Mouse (Mus musculus) intestine, embryonic 16.5 days (tissue): ENCODE results near the gene Slc41a2. TPM values are rescaled to one million over a fixed set of nuclear protein-coding genes. Genes with fewer than 3 reads are reported as not detected.

ENCODE experiments used
- ATAC-seq: fragments of 200-750 bp; cut with Nextera tagmentation; 2 replicates; pipeline ENCODE4 v1.8.0; 2017; ENCODE audit warnings: moderate TSS enrichment, moderate library complexity
- H3K27ac ChIP-seq: fragments of 300-500 bp; sonication (generic); 2 replicates; pipeline ENCODE4 v1.5.1; 2014; ENCODE audit warnings: mild to moderate bottlenecking, low read length
- H3K27me3 ChIP-seq: fragments of 300-500 bp; sonication (generic); replicated peaks from 2 replicates; pipeline ENCODE4 v1.6.1; 2014; ENCODE audit warnings: low read length, control low read depth, mixed read lengths; ENCODE audit not compliant: control insufficient read depth, insufficient read depth
- H3K36me3 ChIP-seq: fragments of 300-500 bp; sonication (generic); 2 replicates; pipeline ENCODE4 v1.6.1; 2014; ENCODE audit warnings: low read length, control low read depth; ENCODE audit not compliant: control insufficient read depth, insufficient read depth
- H3K4me1 ChIP-seq: fragments of 300-500 bp; sonication (generic); 2 replicates; pipeline ENCODE4 v1.6.1; 2014; ENCODE audit warnings: low read length, control low read depth, mixed read lengths; ENCODE audit not compliant: control insufficient read depth, insufficient read depth
- H3K4me2 ChIP-seq: fragments of 300-500 bp; sonication (generic); 2 replicates; pipeline ENCODE4 v1.6.1; 2014; ENCODE audit warnings: low read depth, low read length, control low read depth
- H3K4me3 ChIP-seq: fragments of 300-500 bp; sonication (generic); 2 replicates; pipeline ENCODE4 v1.5.1; 2014; ENCODE audit warnings: mild to moderate bottlenecking, low read length
- H3K9ac ChIP-seq: fragments of 300-500 bp; sonication (generic); 2 replicates; pipeline ENCODE4 v1.6.1; 2014; ENCODE audit warnings: low read depth, low read length
- H3K9me3 ChIP-seq: fragments of 300-500 bp; sonication (generic); 2 replicates; pipeline ENCODE4 v1.6.1; 2016; ENCODE audit warnings: low read length, control low read depth; ENCODE audit not compliant: control insufficient read depth
- WGBS: fragments of 180-500 bp; shearing (Covaris S2); extraction: QIAGEN DNeasy Blood & Tissue Kit; methylation state at CpG from one replicate; pipeline ENCODE4 v1.1.7; 2014; 5-methylcytosine and 5-hydroxymethylcytosine counted together
- polyA plus RNA-seq: library from polyadenylated mRNA; unstranded; fragments of >200 nt; fragmentation: Nextera tagmentation; extraction: Ambion mirVana; gene quantifications from 2 replicates; pipeline ENCODE4 v1.2.1, GENCODE M21; 2015

The Slc41a2 gene
- polyA plus RNA-seq, 1 experiment from 2014 or later, result 0.71 TPM

GRCm38 (mm10) chr10:83210122-83210521 lies 127.6 kb downstream of the Slc41a2 start:
- Histone ChIP-seq H3K4me3 (no peak overlapping the region), H3K9me3 (no peaks in the 10 kb centered on the region), H3K27ac (no peak overlapping the region), H3K27me3 (no peaks in the 10 kb centered on the region), H3K4me1 (no peaks in the 10 kb centered on the region), H3K36me3 (no peaks in the 10 kb centered on the region), H3K9ac (no peak overlapping the region), H3K4me2 (no peak overlapping the region)
- 67% methylated on average over 16 of the region's 16 CpGs for WGBS
- no peak for ATAC-seq

GRCm38 (mm10) chr10:83209388-83209787 lies 128.3 kb downstream of the Slc41a2 start:
- Histone ChIP-seq H3K4me3 (no peak overlapping the region), H3K9me3 (no peaks in the 10 kb centered on the region), H3K27ac (no peak overlapping the region), H3K4me1 (no peaks in the 10 kb centered on the region), H3K4me2 (no peak overlapping the region), H3K36me3 (no peaks in the 10 kb centered on the region), H3K9ac (no peak overlapping the region), H3K27me3 (no peaks in the 10 kb centered on the region)
- WGBS, result 65% methylated on average over 12 of the region's 12 CpGs
- ATAC-seq, result no peak

DNA sequence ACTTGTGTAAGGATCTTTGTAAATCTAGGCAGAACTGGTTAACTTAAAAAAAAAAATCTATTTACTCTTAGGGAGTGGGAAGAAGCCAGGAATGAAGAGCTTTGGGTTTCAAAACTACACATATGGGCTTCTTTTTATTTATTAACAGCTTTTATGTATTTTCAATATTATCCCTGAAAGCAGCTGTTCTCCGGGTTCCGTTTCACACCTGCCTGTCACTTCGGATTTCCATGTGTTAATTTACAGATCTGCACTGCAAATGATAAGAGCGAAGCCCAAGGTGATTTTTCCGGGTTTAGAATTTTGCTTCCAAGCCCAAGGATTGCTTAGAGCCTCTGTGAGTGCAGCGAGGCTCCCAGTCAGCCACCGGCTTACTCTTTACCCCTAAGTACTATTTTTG lies 129.2 kb downstream of the Slc41a2 start:
- Histone ChIP-seq H3K9ac (no peak overlapping the region), H3K27me3 (no peaks in the 10 kb centered on the region), H3K27ac (no peak overlapping the region), H3K4me3 (no peak overlapping the region), H3K4me1 (no peaks in the 10 kb centered on the region), H3K36me3 (no peaks in the 10 kb centered on the region), H3K4me2 (no peak overlapping the region), H3K9me3 (no peaks in the 10 kb centered on the region)
- no peak for ATAC-seq
- WGBS, result 80% methylated on average over 7 of the region's 7 CpGs

GRCm38 (mm10) chr10:83202906-83203702 lies 134.6 kb downstream of the Slc41a2 start:
- Histone ChIP-seq H3K4me2 (no peak overlapping the region), H3K4me3 (no peak overlapping the region), H3K36me3 (no peaks in the 10 kb centered on the region), H3K27ac (no peak overlapping the region), H3K27me3 (no peaks in the 10 kb centered on the region), H3K9me3 (no peaks in the 10 kb centered on the region), H3K4me1 (no peaks in the 10 kb centered on the region), H3K9ac (no peak overlapping the region)
- no peak for ATAC-seq
- WGBS, result 85% methylated on average over 14 of the region's 14 CpGs

DNA sequence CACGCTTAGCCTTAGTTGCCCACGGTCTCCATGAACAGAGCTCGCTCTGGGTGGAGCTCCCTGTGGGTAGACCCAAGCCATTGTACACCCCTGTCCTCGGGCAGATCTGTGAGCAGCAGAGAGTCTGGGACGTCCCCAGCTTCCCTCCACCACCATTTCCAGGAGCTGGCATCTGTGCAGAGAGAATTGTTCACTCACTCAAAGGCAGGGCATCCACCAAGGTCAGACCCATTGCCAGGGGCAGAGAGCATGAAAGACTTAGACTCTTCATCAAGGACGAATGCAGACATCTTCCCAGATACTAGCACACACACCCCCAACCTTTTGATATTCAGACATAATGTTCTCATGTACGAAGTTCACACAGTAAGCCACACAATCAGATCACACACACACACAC lies 136.2 kb downstream of the Slc41a2 start:
- no peaks in the 10 kb centered on the region for H3K27me3 ChIP-seq
- H3K9ac ChIP-seq, result no peak overlapping the region
- 89% methylated on average over 7 of the region's 7 CpGs for WGBS
- H3K36me3 ChIP-seq, result no peaks in the 10 kb centered on the region
- no peaks in the 10 kb centered on the region for H3K4me1 ChIP-seq
- no peak overlapping the region for H3K4me3 ChIP-seq
- no peak overlapping the region for H3K27ac ChIP-seq
- no peak for ATAC-seq
- no peaks in the 10 kb centered on the region for H3K9me3 ChIP-seq
- no peak overlapping the region for H3K4me2 ChIP-seq

DNA sequence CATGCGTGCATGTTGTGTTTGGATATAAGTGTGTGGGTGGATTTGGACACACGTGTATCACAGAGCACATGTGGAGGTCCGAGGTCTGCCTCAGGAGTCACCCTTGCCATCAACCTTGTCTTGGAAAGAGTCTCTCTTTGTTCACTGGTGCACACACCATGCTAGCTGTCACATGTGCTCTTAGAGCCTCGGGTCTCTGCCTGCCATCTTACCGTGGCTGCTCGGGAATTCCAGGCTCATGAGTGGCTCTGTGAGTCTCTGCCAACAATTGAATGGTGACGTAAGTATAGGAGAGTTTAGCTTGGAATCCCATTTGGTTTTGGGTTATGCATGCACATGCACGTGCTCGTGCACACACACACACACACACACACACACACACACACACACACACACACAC lies 138.4 kb downstream of the Slc41a2 start:
- Histone ChIP-seq H3K27ac (no peak overlapping the region), H3K4me2 (no peak overlapping the region), H3K36me3 (no peaks in the 10 kb centered on the region), H3K4me1 (no peaks in the 10 kb centered on the region), H3K4me3 (no peak overlapping the region), H3K27me3 (no peaks in the 10 kb centered on the region), H3K9me3 (no peaks in the 10 kb centered on the region), H3K9ac (no peak overlapping the region)
- no peak for ATAC-seq
- 85% methylated on average over 9 of the region's 9 CpGs for WGBS

- WGBS, result 64% methylated on average over 5 of the region's 5 CpGs
These were observed 139.0 kb downstream of the Slc41a2 start for GRCm38 (mm10) chr10:83198692-83199091.

DNA sequence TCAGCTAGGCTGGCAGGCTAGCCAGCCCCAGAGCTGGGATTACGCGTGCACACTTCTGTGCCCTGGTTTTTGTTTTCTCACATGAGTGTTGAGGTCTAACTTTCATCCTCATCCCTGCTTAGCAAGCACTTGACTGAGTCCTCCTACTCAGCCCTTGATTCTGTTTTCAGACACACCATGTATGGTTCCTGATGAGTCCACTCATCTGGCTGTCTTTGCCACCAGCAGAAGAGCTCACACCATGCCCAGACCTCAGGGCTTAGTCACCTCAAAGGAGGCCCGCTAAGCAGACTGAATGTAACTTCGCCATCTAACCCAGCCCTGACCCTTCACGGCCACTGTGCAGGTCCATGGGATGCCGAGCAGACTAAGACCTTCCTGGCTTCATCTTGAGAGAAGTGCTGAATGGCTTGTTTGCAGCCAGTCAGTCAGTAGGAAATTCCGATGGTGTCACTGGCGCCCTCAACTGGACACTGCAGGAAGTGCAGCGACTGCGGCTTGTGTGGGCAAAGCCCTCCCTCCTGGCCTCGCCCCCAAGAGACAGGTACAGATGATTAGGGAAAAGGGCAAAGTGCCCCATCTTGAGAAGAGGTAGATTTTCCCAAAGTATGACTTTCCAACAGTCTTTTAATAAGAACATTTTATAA lies 139.9 kb downstream of the Slc41a2 start:
- Histone ChIP-seq H3K4me3 (no peak overlapping the region), H3K9ac (no peak overlapping the region), H3K27me3 (no peaks in the 10 kb centered on the region), H3K4me1 (no peaks in the 10 kb centered on the region), H3K27ac (no peak overlapping the region), H3K4me2 (no peak overlapping the region), H3K36me3 (no peaks in the 10 kb centered on the region), H3K9me3 (no peaks in the 10 kb centered on the region)
- ATAC-seq, result no peak
- WGBS, result 59% methylated on average over 11 of the region's 11 CpGs

More at GRCm38 (mm10) chr10:83198692-83199091, 139.0 kb downstream of the Slc41a2 start:
- Histone ChIP-seq H3K27me3 (no peaks in the 10 kb centered on the region), H3K4me1 (no peaks in the 10 kb centered on the region), H3K9ac (no peak overlapping the region), H3K4me3 (no peak overlapping the region), H3K9me3 (no peaks in the 10 kb centered on the region), H3K36me3 (no peaks in the 10 kb centered on the region), H3K27ac (no peak overlapping the region), H3K4me2 (no peak overlapping the region)
- ATAC-seq, result no peak

DNA sequence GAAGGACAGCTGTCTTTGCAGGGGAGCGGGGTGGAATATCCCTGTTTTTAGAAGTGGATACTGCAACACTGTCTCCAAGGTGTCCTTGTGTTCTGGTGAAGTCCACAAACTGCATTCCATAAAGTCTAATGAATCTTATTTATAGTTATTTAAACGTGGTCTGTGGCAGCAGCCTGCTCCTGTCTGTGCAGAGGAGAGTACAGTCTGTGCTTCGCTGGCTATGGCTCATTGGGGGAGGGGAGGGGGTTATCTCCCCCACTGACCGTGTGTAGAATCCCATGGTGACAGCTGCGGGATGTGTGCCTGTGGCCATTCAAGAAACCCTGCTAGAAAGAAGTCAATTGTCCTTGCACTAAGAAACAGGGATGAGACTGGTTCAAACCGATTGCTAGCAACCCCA lies 145.7 kb downstream of the Slc41a2 start:
- WGBS, result 66% methylated on average over 6 of the region's 6 CpGs
- Histone ChIP-seq H3K4me3 (no peak overlapping the region), H3K4me2 (no peak overlapping the region), H3K9me3 (no peaks in the 10 kb centered on the region; the same call in 1 of the 2 replicates), H3K27ac (no peak overlapping the region), H3K9ac (no peak overlapping the region), H3K27me3 (no peaks in the 10 kb centered on the region), H3K36me3 (no peaks in the 10 kb centered on the region; the same call in 1 of the 2 replicates), H3K4me1 (no peaks in the 10 kb centered on the region)
- ATAC-seq, result no peak
